Mouse (Mus musculus): Measurements from ENCODE around the gene Endov. TPM values are rescaled to one million over a fixed set of nuclear protein-coding genes. Genes with fewer than 3 reads are reported as not detected.

The Endov gene
- polyA plus RNA-seq, 1 experiment from 2014 or later, result 14.8 TPM

- DNase-seq (ENCODE audit: low spot score), result no peak
- no peaks in the 10 kb centered on the region for H3K27me3 ChIP-seq (ENCODE audit: control insufficient read depth, insufficient read depth, low read length)
- H3K27ac ChIP-seq (ENCODE audit: low read depth, low read length), result no peak overlapping the region
- H3K9ac ChIP-seq (ENCODE audit: low read depth, low read length), result no peak overlapping the region
- ATAC-seq (ENCODE audit: low FRiP score), result no peak
- H3K4me2 ChIP-seq (replicated peaks; ENCODE audit: low read depth, low read length), result no peak overlapping the region
- 77% methylated on average over 4 of the region's 4 CpGs for WGBS
- H3K9me3 ChIP-seq (ENCODE audit: control insufficient read depth, low read length), result no peaks in the 10 kb centered on the region
- H3K4me1 ChIP-seq (replicated peaks; ENCODE audit: control insufficient read depth, insufficient read depth, low read length), result peaks cover 5% of the 10 kb centered on the region; the same call in 1 of the 2 replicates
- no peaks in the 10 kb centered on the region for H3K36me3 ChIP-seq (ENCODE audit: control insufficient read depth, insufficient read depth, low read length)
- no peak overlapping the region for H3K4me3 ChIP-seq (ENCODE audit: low read depth, low read length)
Observed at GRCm38 (mm10) chr11:119497451-119497850, 6.3 kb downstream of the Endov start.

- Histone ChIP-seq H3K4me3 (ENCODE audit: low read depth, low read length) (no peak overlapping the region), H3K9ac (ENCODE audit: low read depth, low read length) (no peak overlapping the region), H3K4me2 (replicated peaks; ENCODE audit: low read depth, low read length) (no peak overlapping the region), H3K36me3 (ENCODE audit: control insufficient read depth, insufficient read depth, low read length) (no peaks in the 10 kb centered on the region), H3K27ac (ENCODE audit: low read depth, low read length) (no peak overlapping the region), H3K4me1 (replicated peaks; ENCODE audit: control insufficient read depth, insufficient read depth, low read length) (no peaks in the 10 kb centered on the region), H3K9me3 (ENCODE audit: control insufficient read depth, low read length) (no peaks in the 10 kb centered on the region), H3K27me3 (ENCODE audit: control insufficient read depth, insufficient read depth, low read length) (no peaks in the 10 kb centered on the region)
- no peak for ATAC-seq (ENCODE audit: low FRiP score)
- no peak for DNase-seq (ENCODE audit: low spot score)
- WGBS, result 94% methylated on average over 4 of the region's 4 CpGs
Observed at GRCm38 (mm10) chr11:119499297-119499696, 8.2 kb downstream of the Endov start.

- no peak overlapping the region for H3K4me3 ChIP-seq (ENCODE audit: low read depth, low read length)
- WGBS, result 85% methylated on average over 2 of the region's 2 CpGs
- H3K36me3 ChIP-seq (ENCODE audit: control insufficient read depth, insufficient read depth, low read length), result no peaks in the 10 kb centered on the region
Observed at GRCm38 (mm10) chr11:119500011-119500410, 8.9 kb downstream of the Endov start.

GRCm38 (mm10) chr11:119503675-119504074 is 12.5 kb downstream of the Endov start:
- no peaks in the 10 kb centered on the region for H3K9me3 ChIP-seq (ENCODE audit: control insufficient read depth, low read length)
- H3K4me3 ChIP-seq (ENCODE audit: low read depth, low read length), result no peak overlapping the region
- ATAC-seq (ENCODE audit: low FRiP score), result peak; percentile 67; the same call in 1 of the 2 replicates
- no peak overlapping the region for H3K9ac ChIP-seq (ENCODE audit: low read depth, low read length)
- H3K27me3 ChIP-seq (ENCODE audit: control insufficient read depth, insufficient read depth, low read length), result no peaks in the 10 kb centered on the region
- 0 out of 2 replicates have a peak, but pooled peaks cover 2% of the 10 kb centered on the region for H3K4me1 ChIP-seq (replicated peaks; ENCODE audit: control insufficient read depth, insufficient read depth, low read length)
- H3K27ac ChIP-seq (ENCODE audit: low read depth, low read length), result no peak overlapping the region
- DNase-seq (ENCODE audit: low spot score), result peak; percentile 87
- H3K4me2 ChIP-seq (replicated peaks; ENCODE audit: low read depth, low read length), result no peak overlapping the region
- H3K36me3 ChIP-seq (ENCODE audit: control insufficient read depth, insufficient read depth, low read length), result no peaks in the 10 kb centered on the region

More at GRCm38 (mm10) chr11:119500011-119500410, 8.9 kb downstream of the Endov start:
- no peak overlapping the region for H3K27ac ChIP-seq (ENCODE audit: low read depth, low read length)
- ATAC-seq (ENCODE audit: low FRiP score), result no peak
- H3K9ac ChIP-seq (ENCODE audit: low read depth, low read length), result no peak overlapping the region
- no peak for DNase-seq (ENCODE audit: low spot score)
- no peaks in the 10 kb centered on the region for H3K27me3 ChIP-seq (ENCODE audit: control insufficient read depth, insufficient read depth, low read length)
- no peak overlapping the region for H3K4me2 ChIP-seq (replicated peaks; ENCODE audit: low read depth, low read length)
- H3K9me3 ChIP-seq (ENCODE audit: control insufficient read depth, low read length), result no peaks in the 10 kb centered on the region
- no peaks in the 10 kb centered on the region for H3K4me1 ChIP-seq (replicated peaks; ENCODE audit: control insufficient read depth, insufficient read depth, low read length)

- Histone ChIP-seq H3K27ac (ENCODE audit: low read depth, low read length) (no peak overlapping the region), H3K36me3 (ENCODE audit: control insufficient read depth, insufficient read depth, low read length) (no peaks in the 10 kb centered on the region), H3K4me1 (replicated peaks; ENCODE audit: control insufficient read depth, insufficient read depth, low read length) (peaks cover 10% of the 10 kb centered on the region; the same call in 1 of the 2 replicates), H3K9ac (ENCODE audit: low read depth, low read length) (no peak overlapping the region), H3K4me3 (ENCODE audit: low read depth, low read length) (no peak overlapping the region), H3K9me3 (ENCODE audit: control insufficient read depth, low read length) (no peaks in the 10 kb centered on the region), H3K27me3 (ENCODE audit: control insufficient read depth, insufficient read depth, low read length) (no peaks in the 10 kb centered on the region), H3K4me2 (replicated peaks; ENCODE audit: low read depth, low read length) (no peak overlapping the region)
- DNase-seq (ENCODE audit: low spot score) (no peak), ATAC-seq (ENCODE audit: low FRiP score) (no peak)
- 93% methylated on average over 4 of the region's 4 CpGs for WGBS
Observed at GRCm38 (mm10) chr11:119506386-119506785, 15.2 kb downstream of the Endov start.

- Histone ChIP-seq H3K4me1 (replicated peaks; ENCODE audit: control insufficient read depth, insufficient read depth, low read length) (peaks cover 13% of the 10 kb centered on the region; the same call in 1 of the 2 replicates), H3K4me2 (replicated peaks; ENCODE audit: low read depth, low read length) (no peak overlapping the region), H3K9ac (ENCODE audit: low read depth, low read length) (no peak overlapping the region), H3K27me3 (ENCODE audit: control insufficient read depth, insufficient read depth, low read length) (no peaks in the 10 kb centered on the region), H3K36me3 (ENCODE audit: control insufficient read depth, insufficient read depth, low read length) (no peaks in the 10 kb centered on the region), H3K4me3 (ENCODE audit: low read depth, low read length) (no peak overlapping the region), H3K27ac (ENCODE audit: low read depth, low read length) (no peak overlapping the region), H3K9me3 (ENCODE audit: control insufficient read depth, low read length) (no peaks in the 10 kb centered on the region)
- ATAC-seq (ENCODE audit: low FRiP score) (no peak), DNase-seq (ENCODE audit: low spot score) (no peak)
- WGBS, result 95% methylated on average over 8 of the region's 8 CpGs
Observed at GRCm38 (mm10) chr11:119507772-119508171, 16.6 kb downstream of the Endov start.

GRCm38 (mm10) chr11:119509165-119509776 is 18.1 kb downstream of the Endov start:
- WGBS, result 35% methylated on average over 5 of the region's 5 CpGs

GRCm38 (mm10) chr11:119513038-119513659 is 22.0 kb downstream of the Endov start:
- H3K27me3 ChIP-seq (ENCODE audit: control insufficient read depth, insufficient read depth, low read length), result no peaks in the 10 kb centered on the region
- WGBS, result 61% methylated on average over 9 of the region's 9 CpGs
- peaks cover 27% of the 10 kb centered on the region for H3K4me1 ChIP-seq (replicated peaks; ENCODE audit: control insufficient read depth, insufficient read depth, low read length)
- H3K4me2 ChIP-seq (replicated peaks; ENCODE audit: low read depth, low read length), result no peak overlapping the region
- no peak overlapping the region for H3K9ac ChIP-seq (ENCODE audit: low read depth, low read length)
- DNase-seq (ENCODE audit: low spot score), result no peak
- H3K4me3 ChIP-seq (ENCODE audit: low read depth, low read length), result no peak overlapping the region
- H3K36me3 ChIP-seq (ENCODE audit: control insufficient read depth, insufficient read depth, low read length), result no peaks in the 10 kb centered on the region
- H3K9me3 ChIP-seq (ENCODE audit: control insufficient read depth, low read length), result no peaks in the 10 kb centered on the region
- ATAC-seq (ENCODE audit: low FRiP score), result no peak
- H3K27ac ChIP-seq (ENCODE audit: low read depth, low read length), result no peak overlapping the region

More at GRCm38 (mm10) chr11:119509165-119509776, 18.1 kb downstream of the Endov start:
- Histone ChIP-seq H3K27me3 (ENCODE audit: control insufficient read depth, insufficient read depth, low read length) (no peaks in the 10 kb centered on the region), H3K27ac (ENCODE audit: low read depth, low read length) (peak overlapping the region; percentile 31), H3K36me3 (ENCODE audit: control insufficient read depth, insufficient read depth, low read length) (no peaks in the 10 kb centered on the region), H3K9ac (ENCODE audit: low read depth, low read length) (no peak overlapping the region), H3K4me2 (replicated peaks; ENCODE audit: low read depth, low read length) (no peak overlapping the region), H3K9me3 (ENCODE audit: control insufficient read depth, low read length) (no peaks in the 10 kb centered on the region), H3K4me1 (replicated peaks; ENCODE audit: control insufficient read depth, insufficient read depth, low read length) (peaks cover 18% of the 10 kb centered on the region), H3K4me3 (ENCODE audit: low read depth, low read length) (no peak overlapping the region)
- DNase-seq (ENCODE audit: low spot score) (peak; percentile 49), ATAC-seq (ENCODE audit: low FRiP score) (peak; percentile 72)
